Mouse (Mus musculus) C2C12 (cell line): Measurements from ENCODE around the gene Ntrk2.

ENCODE experiments used
- CTCF ChIP-seq: IDR thresholded peaks from one replicate; pipeline ENCODE4 v1.5.1; 2011; ENCODE audit not compliant: control insufficient read depth, insufficient read depth, insufficient read length
- MYOG ChIP-seq: IDR thresholded peaks from one replicate; pipeline ENCODE4 v1.6.1; 2011; ENCODE audit not compliant: control insufficient read depth, insufficient read length; ENCODE audit errors: extremely low read depth

- TF ChIP-seq CTCF, result no peak
- no peak for TF ChIP-seq MYOG
Observed at GRCm38 (mm10) chr13:58922174-58922573, 115.8 kb downstream of the Ntrk2 start.
